Mouse (Mus musculus): ENCODE data around the gene Tap2. TPM values are rescaled to one million over a fixed set of nuclear protein-coding genes. Genes with fewer than 3 reads are reported as not detected.

The Tap2 gene
- polyA plus RNA-seq, 1 experiment from 2014 or later = 1.7 TPM

- WGBS = 4% methylated on average over 41 of the region's 41 CpGs
- Histone ChIP-seq H3K9ac (peak within 1 kb of the TSS; percentile 26; the same call in 1 of the 2 replicates), H3K4me3 (peak within 1 kb of the TSS; percentile 42), H3K9me3 (no peaks in the 10 kb centered on the region), H3K4me2 (peak within 1 kb of the TSS; percentile 73), H3K27ac (no peak within 1 kb of the TSS), H3K27me3 (replicated peaks) (peaks cover 68% of the 10 kb centered on the region), H3K4me1 (peaks cover 15% of the 10 kb centered on the region), H3K36me3 (replicated peaks) (no peaks in the 10 kb centered on the region)
- ATAC-seq (replicated peaks) = peak; percentile 88
Observed at GRCm38 (mm10) chr17:34196941-34197894, 6.1 kb upstream of the Tap2 start, which contains the start of gene Psmb8. TSS of gene Psmb8 (plus strand) at chr17:34197721.

GRCm38 (mm10) chr17:34197904-34198520 lies 5.3 kb upstream of the Tap2 start:
- ATAC-seq (replicated peaks) = peak; percentile 22; the same call in 1 of the 2 replicates
- Histone ChIP-seq H3K4me3 (peak overlapping the region; percentile 42), H3K27me3 (replicated peaks) (peaks cover 60% of the 10 kb centered on the region), H3K27ac (no peak overlapping the region), H3K4me1 (peaks cover 15% of the 10 kb centered on the region), H3K36me3 (replicated peaks) (no peaks in the 10 kb centered on the region), H3K9me3 (no peaks in the 10 kb centered on the region), H3K4me2 (peak overlapping the region; percentile 73), H3K9ac (peak overlapping the region; percentile 26; the same call in 1 of the 2 replicates)
- 2% methylated on average over 32 of the region's 32 CpGs for WGBS

- no peaks in the 10 kb centered on the region for H3K36me3 ChIP-seq (replicated peaks)
- 6% methylated on average over 11 of the region's 11 CpGs for WGBS
- H3K27ac ChIP-seq = no peak overlapping the region
- H3K4me3 ChIP-seq = peak overlapping the region; percentile 42
- H3K4me2 ChIP-seq = peak overlapping the region; percentile 73
- peaks cover 60% of the 10 kb centered on the region for H3K27me3 ChIP-seq (replicated peaks)
- peaks cover 15% of the 10 kb centered on the region for H3K4me1 ChIP-seq
- no peaks in the 10 kb centered on the region for H3K9me3 ChIP-seq
- no peak overlapping the region for H3K9ac ChIP-seq
- ATAC-seq (replicated peaks) = no peak
Observed at GRCm38 (mm10) chr17:34198521-34198912, 4.8 kb upstream of the Tap2 start.

GRCm38 (mm10) chr17:34199050-34199619 lies 4.2 kb upstream of the Tap2 start:
- Histone ChIP-seq H3K9me3 (no peaks in the 10 kb centered on the region), H3K27ac (no peak overlapping the region), H3K27me3 (replicated peaks) (peaks cover 60% of the 10 kb centered on the region), H3K4me3 (no peak overlapping the region), H3K36me3 (replicated peaks) (no peaks in the 10 kb centered on the region), H3K4me2 (no peak overlapping the region), H3K9ac (no peak overlapping the region), H3K4me1 (peaks cover 18% of the 10 kb centered on the region)
- ATAC-seq (replicated peaks) = no peak
- 69% methylated on average over 12 of the region's 12 CpGs for WGBS

- no peaks in the 10 kb centered on the region for H3K9me3 ChIP-seq
- H3K36me3 ChIP-seq (replicated peaks) = no peaks in the 10 kb centered on the region
- no peak overlapping the region for H3K4me2 ChIP-seq
- no peak overlapping the region for H3K4me3 ChIP-seq
- H3K9ac ChIP-seq = no peak overlapping the region
- H3K27ac ChIP-seq = no peak overlapping the region
- 84% methylated on average over 10 of the region's 10 CpGs for WGBS
- no peak for ATAC-seq (replicated peaks)
- H3K27me3 ChIP-seq (replicated peaks) = peaks cover 60% of the 10 kb centered on the region
- H3K4me1 ChIP-seq = peaks cover 27% of the 10 kb centered on the region
Observed at GRCm38 (mm10) chr17:34200047-34200446, 3.3 kb upstream of the Tap2 start.

GRCm38 (mm10) chr17:34200772-34201505 lies 2.4 kb upstream of the Tap2 start:
- H3K4me3 ChIP-seq = no peak overlapping the region
- H3K36me3 ChIP-seq (replicated peaks) = no peaks in the 10 kb centered on the region
- H3K27me3 ChIP-seq (replicated peaks) = peaks cover 62% of the 10 kb centered on the region
- H3K9ac ChIP-seq = no peak overlapping the region
- 89% methylated on average over 16 of the region's 16 CpGs for WGBS
- peaks cover 27% of the 10 kb centered on the region for H3K4me1 ChIP-seq
- ATAC-seq (replicated peaks) = no peak
- H3K27ac ChIP-seq = no peak overlapping the region
- H3K9me3 ChIP-seq = no peaks in the 10 kb centered on the region
- H3K4me2 ChIP-seq = no peak overlapping the region

GRCm38 (mm10) chr17:34201506-34202055 lies 1.7 kb upstream of the Tap2 start:
- no peak overlapping the region for H3K4me2 ChIP-seq
- ATAC-seq (replicated peaks) = no peak
- H3K9me3 ChIP-seq = no peaks in the 10 kb centered on the region
- peaks cover 25% of the 10 kb centered on the region for H3K4me1 ChIP-seq
- no peak overlapping the region for H3K4me3 ChIP-seq
- no peak overlapping the region for H3K9ac ChIP-seq
- H3K27ac ChIP-seq = no peak overlapping the region
- no peaks in the 10 kb centered on the region for H3K36me3 ChIP-seq (replicated peaks)
- 76% methylated on average over 7 of the region's 7 CpGs for WGBS
- peaks cover 62% of the 10 kb centered on the region for H3K27me3 ChIP-seq (replicated peaks)

- H3K9ac ChIP-seq = no peak overlapping the region
- no peak overlapping the region for H3K4me3 ChIP-seq
- peaks cover 16% of the 10 kb centered on the region for H3K4me1 ChIP-seq
- 80% methylated on average over 4 of the region's 4 CpGs for whole genome bisulfite sequencing
- no peak overlapping the region for H3K27ac ChIP-seq
- H3K36me3 ChIP-seq (replicated peaks) = no peaks in the 10 kb centered on the region
- H3K9me3 ChIP-seq = no peaks in the 10 kb centered on the region
- H3K4me2 ChIP-seq = no peak overlapping the region
- H3K27me3 ChIP-seq (replicated peaks) = peaks cover 51% of the 10 kb centered on the region
- ATAC-seq (replicated peaks) = peak; percentile 26; the same call in 1 of the 2 replicates
Observed at GRCm38 (mm10) chr17:34202760-34203442, 426 bp upstream of the Tap2 start.

GRCm38 (mm10) chr17:34204303-34205010 lies 1.1 kb downstream of the Tap2 start:
- Histone ChIP-seq H3K4me2 (peak overlapping the region; percentile 92), H3K9ac (peak overlapping the region; percentile 62), H3K27ac (no peak overlapping the region), H3K4me1 (peaks cover 12% of the 10 kb centered on the region), H3K36me3 (replicated peaks) (no peaks in the 10 kb centered on the region), H3K4me3 (peak overlapping the region; percentile 60), H3K27me3 (replicated peaks) (peaks cover 36% of the 10 kb centered on the region), H3K9me3 (no peaks in the 10 kb centered on the region)
- 1% methylated on average over 44 of the region's 44 CpGs for WGBS
- 0 out of 2 replicates have a peak, but pooled peaks have one; percentile 27 for ATAC-seq (replicated peaks)

GRCm38 (mm10) chr17:34205021-34205745 lies 1.9 kb downstream of the Tap2 start:
- Histone ChIP-seq H3K4me2 (peak overlapping the region; percentile 92), H3K9me3 (no peaks in the 10 kb centered on the region), H3K9ac (peak overlapping the region; percentile 62; the same call in 1 of the 2 replicates), H3K36me3 (replicated peaks) (no peaks in the 10 kb centered on the region), H3K4me1 (peaks cover 12% of the 10 kb centered on the region), H3K27ac (no peak overlapping the region), H3K27me3 (replicated peaks) (peaks cover 36% of the 10 kb centered on the region), H3K4me3 (peak overlapping the region; percentile 60)
- ATAC-seq (replicated peaks) = no peak
- WGBS = 15% methylated on average over 18 of the region's 18 CpGs
